Mouse (Mus musculus) liver, embryonic 14.5 days (tissue): Measurements from ENCODE around the gene Hcar2. TPM values are rescaled to one million over a fixed set of nuclear protein-coding genes. Genes with fewer than 3 reads are reported as not detected.
A peak's percentile ranks its signal among the peaks of the same experiment; 100 is the strongest.

ENCODE experiments used
- ATAC-seq: fragments of 200-750 bp; cut with Nextera tagmentation; 2 replicates; pipeline ENCODE4 v1.8.0; 2017; ENCODE audit warnings: moderate number of reproducible peaks, mild to moderate bottlenecking, moderate library complexity; ENCODE audit not compliant: insufficient read depth
- DNase-seq, 3 experiments: peaks; one replicate each; pipeline ENCODE4 v3.0.0-alpha.2; 2012 to 2013; ENCODE audit warnings: low read depth in 3 of 3, low spot score in 3 of 3
- H3K27ac ChIP-seq: fragments of 300-500 bp; sonication (generic); 2 replicates; pipeline ENCODE4 v1.5.1; 2014; ENCODE audit warnings: moderate library complexity, mild to moderate bottlenecking, control low read depth, inconsistent platforms
- H3K27me3 ChIP-seq: fragments of 300-500 bp; sonication (generic); 2 replicates; pipeline ENCODE4 v1.6.1; 2014; ENCODE audit warnings: mild to moderate bottlenecking, low read length, moderate library complexity; ENCODE audit not compliant: control insufficient read depth, insufficient read depth
- H3K36me3 ChIP-seq: fragments of 300-500 bp; sonication (generic); replicated peaks from 2 replicates; pipeline ENCODE4 v1.6.1; 2014; ENCODE audit warnings: low read depth; ENCODE audit not compliant: control insufficient read depth, insufficient read depth
- H3K4me1 ChIP-seq, 2 experiments: fragments of 200-500 bp in 1 of 2; fragments of 300-500 bp in 1 of 2; sonication (generic) in 1 of 2; replicated peaks; 2 replicates each; pipeline ENCODE4 v1.6.1; 2012 to 2014; ENCODE audit warnings: antibody characterized with exemption in 1 of 2, inconsistent platforms in 1 of 2, low read length in 1 of 2; ENCODE audit not compliant: control insufficient read depth in 2 of 2, insufficient read depth in 2 of 2
- H3K4me2 ChIP-seq: fragments of 300-500 bp; sonication (generic); 2 replicates; pipeline ENCODE4 v1.6.1; 2014; ENCODE audit warnings: low read depth, mild to moderate bottlenecking, control low read depth, moderate library complexity
- H3K4me3 ChIP-seq, 2 experiments: fragments of 200-500 bp in 1 of 2; fragments of 300-500 bp in 1 of 2; sonication (generic) in 1 of 2; 2 replicates each; pipeline ENCODE4 v1.5.1; 2012 to 2014; ENCODE audit warnings: low read depth in 2 of 2, low read length in 2 of 2, mild to moderate bottlenecking in 2 of 2, control low read depth in 1 of 2, inconsistent platforms in 1 of 2, moderate library complexity in 1 of 2; ENCODE audit not compliant: insufficient read depth in 1 of 2
- H3K9ac ChIP-seq: fragments of 300-500 bp; sonication (generic); replicated peaks from 2 replicates; pipeline ENCODE4 v1.6.1; 2014; ENCODE audit warnings: mild to moderate bottlenecking, control low read depth, moderate library complexity
- H3K9me3 ChIP-seq: fragments of 300-500 bp; sonication (generic); 2 replicates; pipeline ENCODE4 v1.6.1; 2016; ENCODE audit warnings: low read length, mixed read lengths; ENCODE audit not compliant: control insufficient read depth
- CTCF ChIP-seq: IDR thresholded peaks from 2 replicates; pipeline ENCODE4 v1.5.1; 2016; ENCODE audit warnings: antibody characterized with exemption, low read depth, control low read depth
- EP300 ChIP-seq: IDR thresholded peaks from 2 replicates; pipeline ENCODE4 v1.6.1; 2016; ENCODE audit warnings: antibody characterized with exemption, low read depth
- WGBS: fragments of 180-500 bp; shearing (Covaris S2); extraction: QIAGEN DNeasy Blood & Tissue Kit; methylation state at CpG from one replicate; pipeline ENCODE4 v1.1.7; 2014; ENCODE audit not compliant: insufficient replicate concordance; 5-methylcytosine and 5-hydroxymethylcytosine counted together
- polyA plus RNA-seq, 2 experiments: library from polyadenylated mRNA; depleted of rRNA in 1 of 2; stranded (reverse) in 1 of 2; unstranded in 1 of 2; fragments of >200 nt; fragmentation: Nextera tagmentation in 1 of 2; extraction: Ambion mirVana in 1 of 2; gene quantifications; 2 replicates each; pipeline versions ENCODE4 v1.2.1 to v1.2.3; 2012 to 2014

The Hcar2 gene
- polyA plus RNA-seq (2012; rRNA removed), result 0.20 and 0.22 TPM in 2 replicates
- polyA plus RNA-seq (2014; fragmentation: Nextera tagmentation; extraction: Ambion mirVana), result 0.11 and 0.42 TPM in 2 replicates

GRCm38 (mm10) chr5:123865365-123865764 lies at the start of gene Hcar2:
Gene Hcar2, minus strand, starts transcription at chr5:123865499.
- H3K4me1 ChIP-seq, result peaks cover 0 to 5% of the 10 kb centered on the region in 2 experiments; a peak in 2 of 4 replicates
- H3K4me3 ChIP-seq, result no peak within 1 kb of the TSS
- no peak within 1 kb of the TSS for H3K27ac ChIP-seq
- H3K9ac ChIP-seq, result no peak within 1 kb of the TSS
- H3K36me3 ChIP-seq, result no peaks in the 10 kb centered on the region
- no peak within 1 kb of the TSS for H3K4me2 ChIP-seq
- H3K9me3 ChIP-seq, result no peaks in the 10 kb centered on the region
- WGBS, result 63% methylated on average over 12 of the region's 12 CpGs
- H3K27me3 ChIP-seq, result no peaks in the 10 kb centered on the region
- DNase-seq (no peak), ATAC-seq (no peak)
- TF ChIP-seq CTCF (no peak), EP300 (no peak)

- WGBS, result 76% methylated on average over 3 of the region's 3 CpGs
- TF ChIP-seq CTCF (no peak), EP300 (no peak)
- H3K9me3 ChIP-seq, result no peaks in the 10 kb centered on the region
- no peak overlapping the region for H3K9ac ChIP-seq
- ATAC-seq (no peak), DNase-seq (no peak)
- peaks cover 20% of the 10 kb centered on the region for H3K36me3 ChIP-seq
- no peak overlapping the region for H3K4me3 ChIP-seq
- no peaks in the 10 kb centered on the region for H3K27me3 ChIP-seq
- no peaks in the 10 kb centered on the region for H3K4me1 ChIP-seq
- no peak overlapping the region for H3K4me2 ChIP-seq
- H3K27ac ChIP-seq, result no peak overlapping the region
Observed at GRCm38 (mm10) chr5:123914852-123915251, 49.6 kb upstream of the Hcar2 start.

GRCm38 (mm10) chr5:123907631-123907977 lies 42.3 kb upstream of the Hcar2 start:
- H3K4me3 ChIP-seq, result peak overlapping the region; percentile 80 to 89
- no peaks in the 10 kb centered on the region for H3K9me3 ChIP-seq
- H3K36me3 ChIP-seq, result peaks cover 18% of the 10 kb centered on the region
- H3K4me1 ChIP-seq, result peaks cover 3 to 16% of the 10 kb centered on the region in 2 experiments; a peak in 3 of 4 replicates
- H3K27me3 ChIP-seq, result no peaks in the 10 kb centered on the region
- peak overlapping the region; percentile 84 for H3K9ac ChIP-seq
- WGBS, result under 1% methylated on average over 10 of the region's 10 CpGs
- no peak for ATAC-seq
- H3K27ac ChIP-seq, result no peak overlapping the region
- peak overlapping the region; percentile 65 for H3K4me2 ChIP-seq
- no peak for DNase-seq
- no peak for TF ChIP-seq CTCF
- TF ChIP-seq EP300, result no peak

- Histone ChIP-seq H3K36me3 (peaks cover 16% of the 10 kb centered on the region), H3K4me1 (peaks cover 3 to 16% of the 10 kb centered on the region in 2 experiments; a peak in 3 of 4 replicates), H3K9ac (peak within 1 kb of the TSS; percentile 84), H3K27me3 (no peaks in the 10 kb centered on the region), H3K27ac (peak within 1 kb of the TSS; percentile 12; the same call in 1 of the 2 replicates), H3K4me2 (peak within 1 kb of the TSS; percentile 65), H3K4me3 (peak within 1 kb of the TSS; percentile 80 to 89), H3K9me3 (no peaks in the 10 kb centered on the region)
- ATAC-seq, result peak; percentile 93
- TF ChIP-seq EP300 (peak; percentile 99), CTCF (peak; percentile 99)
- peak; percentile 90 to 95 (median 92) for DNase-seq
- under 1% methylated on average over 61 of the region's 61 CpGs for WGBS
Observed at GRCm38 (mm10) chr5:123906976-123907630, 41.8 kb upstream of the Hcar2 start, which contains the start of gene Denr. Gene Denr, plus strand, starts transcription at chr5:123907175.

GRCm38 (mm10) chr5:123906146-123906975 lies 41.1 kb upstream of the Hcar2 start:
- Histone ChIP-seq H3K4me3 (peak overlapping the region; percentile 34 to 80; a peak in 2 of 4 replicates), H3K36me3 (peaks cover 16% of the 10 kb centered on the region), H3K27me3 (no peaks in the 10 kb centered on the region), H3K9me3 (no peaks in the 10 kb centered on the region), H3K27ac (no peak overlapping the region), H3K4me1 (peaks cover 3 to 16% of the 10 kb centered on the region in 2 experiments; a peak in 3 of 4 replicates), H3K9ac (no peak overlapping the region; the same call in 1 of the 2 replicates), H3K4me2 (peak overlapping the region; percentile 65)
- 58% methylated on average over 17 of the region's 17 CpGs for WGBS
- no peak for DNase-seq
- ATAC-seq, result no peak
- TF ChIP-seq EP300, result no peak
- TF ChIP-seq CTCF, result no peak
